Mouse (Mus musculus) cerebellum, postnatal 36 days (tissue): Measurements from ENCODE around the gene B3gnt8.
"Not testable (repeated sequence)": the region's sequence is repeated elsewhere in the genome, so short reads cannot be mapped to it uniquely, and the experiment has no call there.

ENCODE experiments used
- DNase-seq, 2 experiments: peaks; one replicate each; pipeline ENCODE4 v3.0.0; 2021 to 2022; ENCODE audit warnings: mixed read lengths in 2 of 2

Gene B3gnt8

GRCm38 (mm10) chr7:25626509-25627430 lies at the start of gene B3gnt8:
TSS of gene B3gnt8 (plus strand) at chr7:25626654.
- peak in 1 of 2 experiments; percentile 52 for DNase-seq

GRCm38 (mm10) chr7:25576793-25577437 lies 49.5 kb upstream of the B3gnt8 start:
- DNase-seq = not testable (repeated sequence)

- DNase-seq = no peak
Measured at GRCm38 (mm10) chr7:25579441-25579840, 47.0 kb upstream of the B3gnt8 start.

GRCm38 (mm10) chr7:25582301-25582810 lies 44.1 kb upstream of the B3gnt8 start:
- no peak for DNase-seq

GRCm38 (mm10) chr7:25584651-25585050 lies 41.8 kb upstream of the B3gnt8 start:
- no peak for DNase-seq

- no peak for DNase-seq
Measured at GRCm38 (mm10) chr7:25585351-25586204, 40.9 kb upstream of the B3gnt8 start.

GRCm38 (mm10) chr7:25591226-25591625 lies 35.2 kb upstream of the B3gnt8 start:
- DNase-seq = no peak

- no peak for DNase-seq
Measured at GRCm38 (mm10) chr7:25593859-25594258, 32.6 kb upstream of the B3gnt8 start.

- peak; percentile 66 to 79 for DNase-seq
Measured at GRCm38 (mm10) chr7:25599663-25600062, 26.8 kb upstream of the B3gnt8 start.

GRCm38 (mm10) chr7:25600666-25601065 lies 25.8 kb upstream of the B3gnt8 start:
- no peak for DNase-seq

- DNase-seq = no peak
Measured at GRCm38 (mm10) chr7:25601346-25601745, 25.1 kb upstream of the B3gnt8 start.

- DNase-seq = no peak
Measured at GRCm38 (mm10) chr7:25606625-25607063, 19.8 kb upstream of the B3gnt8 start.

GRCm38 (mm10) chr7:25607196-25607595 lies 19.3 kb upstream of the B3gnt8 start:
- no peak for DNase-seq

GRCm38 (mm10) chr7:25610056-25610455 lies 16.4 kb upstream of the B3gnt8 start:
- no peak for DNase-seq

GRCm38 (mm10) chr7:25611501-25611900 lies 15.0 kb upstream of the B3gnt8 start:
- DNase-seq = no peak

- no peak for DNase-seq
Measured at GRCm38 (mm10) chr7:25614086-25614485, 12.4 kb upstream of the B3gnt8 start.

- no peak for DNase-seq
Measured at GRCm38 (mm10) chr7:25614831-25615705, 11.4 kb upstream of the B3gnt8 start.

GRCm38 (mm10) chr7:25615706-25616011 lies 10.8 kb upstream of the B3gnt8 start, which contains the start of gene Erich4:
TSS of gene Erich4 (minus strand) at chr7:25615892.
- DNase-seq = no peak

GRCm38 (mm10) chr7:25617376-25618160 lies 8.9 kb upstream of the B3gnt8 start:
- DNase-seq = no peak

- peak; percentile 94 to 95 for DNase-seq
Measured at GRCm38 (mm10) chr7:25618865-25619721, 7.4 kb upstream of the B3gnt8 start, which contains the start of gene Dmac2. TSS of gene Dmac2 (plus strand) at chr7:25619414.
